18 mouse cellular contexts compared by ENCODE assay signal in genomic region chrX:47726285-47726684, GRCm38 (mm10).
A peak's percentile ranks its signal among the peaks of the same experiment; 100 is the strongest.
DNase-seq lines count a peak whose midpoint lies in the region; ATAC-seq lines count a peak whose summit lies in the region.
"Had no signal": no experiment of that assay in that cellular context is flagged by ENCODE, and none has a peak within 500 bp of the region (broad histone marks: within the 10 kb centered on the region; RNA-seq: fewer than 3 reads in every experiment).

No protein-coding gene starts in this region.

- DNase-seq in layer of hippocampus, adult 9-11 months = peak; percentile 3
- no peak for DNase-seq in layer of hippocampus, adult 11-12 months (ENCODE audit: low spot score)
- peak; percentile 4 for DNase-seq in right cerebral cortex, adult 18-20 months
- DNase-seq in right cerebral cortex, postnatal 10 days (ENCODE audit: low spot score in 2 of 2) = no peak
- DNase-seq in telencephalon, adult 2 months (ENCODE audit: low read depth, low spot score) = peak; percentile 12
- DNase-seq in midbrain, embryonic 11.5 days (ENCODE audit: low spot score, missing footprints) = no peak
- DNase-seq: adrenal gland, adult 2 months; adrenal gland, postnatal 10 days; adrenal gland, postnatal 25 days; cerebellum, adult 11-12 months; cerebellum, adult 2 months; cerebellum, adult 9-10 months; cerebellum, postnatal 10 days; cerebellum, postnatal 25 days had no signal

- H3K4me3 ChIP-seq in midbrain, embryonic 11.5 days (ENCODE audit: low read depth, low read length) = no peak overlapping the region
- H3K4me3 ChIP-seq: embryonic facial prominence, embryonic 10.5 days; embryonic facial prominence, embryonic 12.5 days; forebrain, embryonic 13.5 days had no signal

- no peak overlapping the region for H3K27ac ChIP-seq in midbrain, embryonic 11.5 days (ENCODE audit: low read depth, low read length)
- H3K27ac ChIP-seq: embryonic facial prominence, embryonic 10.5 days; embryonic facial prominence, embryonic 12.5 days; forebrain, embryonic 13.5 days had no signal

- no peaks in the 10 kb centered on the region for H3K36me3 ChIP-seq in midbrain, embryonic 11.5 days (ENCODE audit: control insufficient read depth, insufficient read depth, low read length)
- H3K36me3 ChIP-seq: embryonic facial prominence, embryonic 10.5 days; embryonic facial prominence, embryonic 12.5 days had no signal

- no peaks in the 10 kb centered on the region for H3K27me3 ChIP-seq in midbrain, embryonic 11.5 days (ENCODE audit: control insufficient read depth, insufficient read depth, low read length)
- H3K27me3 ChIP-seq: embryonic facial prominence, embryonic 12.5 days; forebrain, embryonic 13.5 days had no signal

- no peak overlapping the region for H3K9ac ChIP-seq in midbrain, embryonic 11.5 days (ENCODE audit: low read length)
- H3K9ac ChIP-seq: embryonic facial prominence, embryonic 12.5 days; forebrain, embryonic 13.5 days had no signal

- H3K4me1 ChIP-seq in midbrain, embryonic 11.5 days (ENCODE audit: control insufficient read depth, insufficient read depth, low read length) = no peaks in the 10 kb centered on the region
- H3K4me1 ChIP-seq: embryonic facial prominence, embryonic 10.5 days; embryonic facial prominence, embryonic 12.5 days; forebrain, embryonic 13.5 days had no signal

- no peaks in the 10 kb centered on the region for H3K9me3 ChIP-seq in midbrain, embryonic 11.5 days (ENCODE audit: control insufficient read depth, low read length)
- H3K9me3 ChIP-seq: embryonic facial prominence, embryonic 10.5 days; embryonic facial prominence, embryonic 12.5 days; forebrain, embryonic 13.5 days had no signal

- H3K4me2 ChIP-seq in midbrain, embryonic 11.5 days = no peak overlapping the region
- H3K4me2 ChIP-seq: embryonic facial prominence, embryonic 12.5 days; forebrain, embryonic 13.5 days had no signal

- ATAC-seq in midbrain, embryonic 11.5 days (ENCODE audit: low FRiP score) = no peak
- ATAC-seq: forebrain, embryonic 13.5 days; forebrain, embryonic 16.5 days had no signal

- 79% methylated on average over 2 of the region's 2 CpGs for WGBS in midbrain, embryonic 11.5 days

Comparison
In these comparisons a context has a peak if more than half of its experiments do, and no peak if none do; other contexts are left out.
1. DNase-seq: peak in layer of hippocampus, adult 9-11 months (single experiment), right cerebral cortex, adult 18-20 months (single experiment) and telencephalon, adult 2 months (single experiment); none in layer of hippocampus, adult 11-12 months (single experiment), right cerebral cortex, postnatal 10 days (0 of 2) and midbrain, embryonic 11.5 days (single experiment).